Mouse (Mus musculus) embryonic facial prominence, embryonic 15.5 days (tissue): ENCODE measurements around the gene Fahd2a. TPM values are rescaled to one million over a fixed set of nuclear protein-coding genes. Genes with fewer than 3 reads are reported as not detected.

Experiments used
- polyA plus RNA-seq: library from polyadenylated mRNA; unstranded; fragments of >200 nt; fragmentation: Nextera tagmentation; extraction: Ambion mirVana; gene quantifications from 2 replicates; pipeline ENCODE4 v1.2.1, GENCODE M21; 2015

Gene Fahd2a
- polyA plus RNA-seq, 1 experiment from 2014 or later: 25.3 TPM

Other genes starting within 250 kb of the Fahd2a start
- gene 1810024B03Rik, start 236.3 kb downstream of the Fahd2a start, polyA plus RNA-seq: 1.9 and 2.3 TPM in 2 replicates
- gene Snrnp200, start 236.2 kb downstream of the Fahd2a start, polyA plus RNA-seq: 48.1 and 50.0 TPM in 2 replicates
- gene Ciao1, start 196.7 kb downstream of the Fahd2a start, polyA plus RNA-seq: 65.7 and 73.8 TPM in 2 replicates
- 30.3 and 30.9 TPM in 2 replicates for gene Tmem127, start 196.7 kb downstream of the Fahd2a start, polyA plus RNA-seq
- 63.5 and 67.6 TPM in 2 replicates for gene Stard7, start 174.3 kb downstream of the Fahd2a start, polyA plus RNA-seq
- gene Dusp2, start 108.4 kb downstream of the Fahd2a start, polyA plus RNA-seq: 9.1 and 10.6 TPM in 2 replicates
- gene Astl, start 105.9 kb downstream of the Fahd2a start, polyA plus RNA-seq: 0.24 TPM in 1 of 2 replicates, not detected in the other
- gene Adra2b, start 81.4 kb downstream of the Fahd2a start, polyA plus RNA-seq: 0.30 and 0.33 TPM in 2 replicates
- 0.49 and 0.71 TPM in 2 replicates for gene Gpat2, start 19.4 kb downstream of the Fahd2a start, polyA plus RNA-seq
- 2.8 and 4.8 TPM in 2 replicates for gene Kcnip3, start 77.5 kb upstream of the Fahd2a start, polyA plus RNA-seq
- 8.9 and 11.2 TPM in 2 replicates for gene Prom2, start 96.9 kb upstream of the Fahd2a start, polyA plus RNA-seq
- gene Zfp661, start 142.5 kb upstream of the Fahd2a start, polyA plus RNA-seq: 4.7 and 5.8 TPM in 2 replicates
- 113 and 124 TPM in 2 replicates for gene Mrps5, start 142.7 kb upstream of the Fahd2a start, polyA plus RNA-seq
- gene Mal, start 212.1 kb upstream of the Fahd2a start, polyA plus RNA-seq: 68.0 and 73.1 TPM in 2 replicates